Mouse (Mus musculus) right cerebral cortex, postnatal 25 days (tissue): ENCODE results near the gene Cwc22.

Source experiments
- DNase-seq: peaks from one replicate; pipeline ENCODE4 v3.0.0; 2022

Cwc22 gene

GRCm38 (mm10) chr2:77924003-77924402 is 22.2 kb downstream of the Cwc22 start:
- no peak for DNase-seq

- DNase-seq = no peak
Observed at GRCm38 (mm10) chr2:77923182-77923581, 23.0 kb downstream of the Cwc22 start.

- DNase-seq = no peak
Observed at GRCm38 (mm10) chr2:77921307-77921706, 24.9 kb downstream of the Cwc22 start.

GRCm38 (mm10) chr2:77920621-77921020 is 25.6 kb downstream of the Cwc22 start:
- no peak for DNase-seq

- DNase-seq = no peak
Observed at GRCm38 (mm10) chr2:77918474-77918873, 27.7 kb downstream of the Cwc22 start.

- DNase-seq = no peak
Observed at GRCm38 (mm10) chr2:77918006-77918405, 28.2 kb downstream of the Cwc22 start.

GRCm38 (mm10) chr2:77917360-77917734 is 28.8 kb downstream of the Cwc22 start:
- DNase-seq = no peak

GRCm38 (mm10) chr2:77916586-77917359 is 29.4 kb downstream of the Cwc22 start:
- DNase-seq = no peak

GRCm38 (mm10) chr2:77915187-77915586 is 31.0 kb downstream of the Cwc22 start:
- DNase-seq = no peak

GRCm38 (mm10) chr2:77913628-77914027 is 32.5 kb downstream of the Cwc22 start:
- DNase-seq = no peak

GRCm38 (mm10) chr2:77912197-77912596 is 34.0 kb downstream of the Cwc22 start:
- DNase-seq = no peak

- no peak for DNase-seq
Observed at GRCm38 (mm10) chr2:77911452-77911851, 34.7 kb downstream of the Cwc22 start.

- no peak for DNase-seq
Observed at GRCm38 (mm10) chr2:77910216-77910615, 36.0 kb downstream of the Cwc22 start.

- no peak for DNase-seq
Observed at GRCm38 (mm10) chr2:77907164-77907563, 39.0 kb downstream of the Cwc22 start.

GRCm38 (mm10) chr2:77905023-77905422 is 41.2 kb downstream of the Cwc22 start:
- no peak for DNase-seq

GRCm38 (mm10) chr2:77904495-77904894 is 41.7 kb downstream of the Cwc22 start:
- DNase-seq = no peak

GRCm38 (mm10) chr2:77903979-77904378 is 42.2 kb downstream of the Cwc22 start:
- no peak for DNase-seq

GRCm38 (mm10) chr2:77903098-77903497 is 43.1 kb downstream of the Cwc22 start:
- DNase-seq = no peak

GRCm38 (mm10) chr2:77901269-77901668 is 44.9 kb downstream of the Cwc22 start:
- no peak for DNase-seq

- DNase-seq = no peak
Observed at GRCm38 (mm10) chr2:77900741-77901140, 45.4 kb downstream of the Cwc22 start.

- DNase-seq = no peak
Observed at GRCm38 (mm10) chr2:77900111-77900510, 46.1 kb downstream of the Cwc22 start.

- no peak for DNase-seq
Observed at GRCm38 (mm10) chr2:77898436-77898835, 47.7 kb downstream of the Cwc22 start.

- DNase-seq = no peak
Observed at GRCm38 (mm10) chr2:77897988-77898387, 48.2 kb downstream of the Cwc22 start.

- no peak for DNase-seq
Observed at GRCm38 (mm10) chr2:77897558-77897899, 48.6 kb downstream of the Cwc22 start.

- DNase-seq = no peak
Observed at GRCm38 (mm10) chr2:77896843-77897557, 49.2 kb downstream of the Cwc22 start.
